Mouse (Mus musculus): ENCODE data around the gene Clec16a.
A peak's percentile ranks its signal among the peaks of the same experiment; 100 is the strongest.

The Clec16a gene

GRCm38 (mm10) chr16:10642857-10643633 lies 97.9 kb downstream of the Clec16a start:
- DNase-seq (ENCODE audit: low read depth, low spot score) = peak; percentile 87

DNA sequence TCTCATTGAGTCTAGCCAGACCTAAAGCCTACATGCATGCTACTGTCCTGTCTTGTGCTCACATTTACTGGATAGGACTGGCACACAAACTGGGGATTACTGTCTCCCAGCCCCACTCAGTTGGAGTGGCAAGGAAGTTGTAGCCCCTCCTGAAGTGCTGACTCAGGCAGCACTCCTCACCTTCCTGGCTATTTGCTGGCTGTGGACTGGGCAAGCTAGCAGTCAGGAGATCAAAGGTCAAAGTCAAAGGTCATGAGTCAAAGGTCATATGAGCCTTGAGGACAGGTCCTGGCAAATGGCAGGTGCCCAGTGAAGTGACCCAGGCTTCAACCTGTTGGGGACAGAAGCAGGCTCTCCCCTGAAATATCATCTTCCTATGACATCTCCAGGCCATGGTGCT lies 99.1 kb downstream of the Clec16a start:
- DNase-seq (ENCODE audit: low read depth, low spot score) = peak; percentile 18

DNA sequence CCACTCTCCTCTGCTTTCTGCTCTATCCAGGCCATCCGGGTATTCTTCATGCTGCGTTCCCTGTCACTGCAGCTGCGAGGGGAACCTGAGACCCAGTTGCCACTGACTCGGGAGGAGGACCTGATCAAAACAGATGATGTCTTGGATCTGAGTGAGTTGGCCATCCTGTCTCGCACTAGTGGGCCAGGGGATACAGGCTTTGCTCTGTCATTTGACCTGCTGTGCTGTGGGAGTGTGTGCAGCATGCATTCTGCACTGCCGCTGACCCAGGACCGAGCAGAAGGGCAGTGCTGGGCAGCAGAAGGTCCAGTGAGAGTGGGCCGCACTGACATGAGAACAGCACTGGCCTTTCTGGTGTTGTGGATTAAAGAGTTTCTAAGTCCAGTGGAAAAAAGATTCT lies 99.6 kb downstream of the Clec16a start:
- DNase-seq (ENCODE audit: low read depth, low spot score) = no peak

DNA sequence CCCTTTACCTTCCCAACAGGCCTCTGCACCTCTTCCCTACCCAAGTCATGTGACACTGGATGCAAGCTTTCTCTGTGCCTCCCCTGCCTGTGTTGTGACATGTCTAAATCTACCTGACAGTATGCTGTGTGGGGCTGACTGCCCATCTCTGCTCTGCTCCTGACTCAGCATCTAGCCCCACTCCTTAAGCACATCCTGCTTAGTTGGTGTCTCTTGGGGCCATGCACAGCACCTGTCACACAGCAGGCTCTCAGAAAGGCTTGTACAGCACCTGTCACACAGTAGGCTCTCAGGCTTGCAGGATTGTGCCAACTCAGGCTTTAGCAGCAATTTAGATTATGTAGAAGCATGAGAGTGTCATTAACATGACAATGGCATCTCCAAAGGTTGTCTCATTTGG lies 106.7 kb downstream of the Clec16a start:
- DNase-seq (ENCODE audit: low read depth, low spot score) = no peak

- DNase-seq (ENCODE audit: low read depth, low spot score) = no peak
Measured at GRCm38 (mm10) chr16:10652935-10653334, 107.8 kb downstream of the Clec16a start.

- DNase-seq (ENCODE audit: low read depth, low spot score) = no peak
Measured at GRCm38 (mm10) chr16:10655236-10655635, 110.1 kb downstream of the Clec16a start.

- no peak for DNase-seq (ENCODE audit: low read depth, low spot score)
Measured at GRCm38 (mm10) chr16:10655926-10656325, 110.8 kb downstream of the Clec16a start.

DNA sequence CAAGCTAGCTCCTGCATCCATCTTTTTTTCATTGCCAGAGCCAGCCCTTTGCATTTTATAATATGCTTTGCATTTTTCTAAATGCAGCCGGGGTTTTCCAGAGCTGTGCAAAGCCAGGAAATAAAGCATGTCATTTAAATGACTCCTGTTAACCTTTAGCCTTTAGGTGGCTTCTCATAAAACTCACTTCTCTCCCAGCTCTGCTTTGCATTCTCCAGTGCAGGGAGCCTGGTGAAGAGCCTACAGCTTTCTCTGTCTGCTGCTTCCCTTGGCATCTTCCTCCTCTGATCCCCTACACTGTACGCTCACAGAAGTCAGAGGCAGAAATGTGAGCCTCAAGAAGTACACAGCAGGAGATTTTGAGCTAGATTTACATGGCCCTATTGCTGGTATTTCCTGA lies 111.3 kb downstream of the Clec16a start:
- no peak for DNase-seq (ENCODE audit: low read depth, low spot score)

DNA sequence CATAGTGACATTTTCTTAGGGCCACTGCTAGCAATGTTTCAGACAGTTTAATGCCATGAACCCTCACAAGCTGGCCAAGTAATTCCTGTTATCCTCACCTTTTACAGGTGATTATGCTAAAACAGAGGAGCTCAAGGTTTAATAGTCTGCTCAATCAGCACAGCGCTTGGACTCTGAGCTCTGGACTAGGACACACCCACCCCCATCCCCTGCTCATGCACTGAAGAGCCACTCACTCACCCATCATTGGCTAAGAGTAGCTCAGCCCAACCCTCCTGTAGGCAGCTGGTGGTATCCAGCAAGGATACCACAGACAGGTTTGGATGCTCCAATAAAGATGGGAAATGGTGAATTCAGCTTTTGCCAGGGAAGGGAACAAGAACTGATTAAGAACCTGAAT lies 111.8 kb downstream of the Clec16a start:
- DNase-seq (ENCODE audit: low read depth, low spot score) = no peak

DNA sequence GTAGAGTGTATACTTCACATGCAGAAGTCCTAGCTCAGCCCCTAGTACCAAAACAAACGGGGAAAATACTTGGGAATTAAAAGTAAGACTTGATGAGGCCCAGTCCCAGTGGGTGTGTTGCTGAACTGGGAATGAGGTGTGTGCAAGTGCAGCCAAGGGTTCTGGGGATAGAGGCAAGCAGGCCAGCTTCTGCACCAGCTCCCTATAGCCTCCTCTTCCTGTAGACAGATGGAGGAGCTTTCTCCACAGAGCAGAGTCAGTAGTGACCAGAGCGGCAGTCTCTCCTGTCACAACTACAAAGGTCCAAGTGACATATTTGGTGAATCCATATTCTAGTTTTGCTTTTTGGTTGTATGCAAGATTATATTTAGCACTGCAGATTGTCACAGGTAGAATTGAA lies 114.1 kb downstream of the Clec16a start:
- DNase-seq (ENCODE audit: low read depth, low spot score) = no peak

GRCm38 (mm10) chr16:10660526-10660925 lies 115.4 kb downstream of the Clec16a start:
- DNase-seq (ENCODE audit: low read depth, low spot score) = no peak

DNA sequence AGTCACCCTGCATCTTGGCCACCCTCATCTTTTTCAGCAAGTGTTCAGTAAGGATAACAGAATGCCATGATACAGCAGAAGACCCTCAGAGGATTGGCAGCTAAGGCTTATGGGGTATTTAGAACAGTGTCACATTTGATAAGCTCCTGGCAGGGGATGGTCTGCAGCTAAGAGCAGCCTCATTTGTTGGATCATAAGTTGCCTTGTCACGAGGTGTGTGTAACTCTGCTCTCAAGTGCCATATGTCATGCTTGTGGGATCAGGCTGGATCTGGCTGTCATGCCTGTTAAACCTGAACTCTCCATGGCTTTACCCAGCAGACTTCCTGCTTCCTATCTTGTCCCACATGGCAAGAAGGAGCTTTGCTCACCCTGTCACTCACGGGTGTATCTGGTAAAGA lies 116.2 kb downstream of the Clec16a start:
- no peak for DNase-seq (ENCODE audit: low read depth, low spot score)

GRCm38 (mm10) chr16:10663890-10664731 lies 119.0 kb downstream of the Clec16a start:
- no peak for DNase-seq (ENCODE audit: low read depth, low spot score)

GRCm38 (mm10) chr16:10664921-10665894 lies 120.1 kb downstream of the Clec16a start:
- DNase-seq (ENCODE audit: low read depth, low spot score) = peak; percentile 36

DNA sequence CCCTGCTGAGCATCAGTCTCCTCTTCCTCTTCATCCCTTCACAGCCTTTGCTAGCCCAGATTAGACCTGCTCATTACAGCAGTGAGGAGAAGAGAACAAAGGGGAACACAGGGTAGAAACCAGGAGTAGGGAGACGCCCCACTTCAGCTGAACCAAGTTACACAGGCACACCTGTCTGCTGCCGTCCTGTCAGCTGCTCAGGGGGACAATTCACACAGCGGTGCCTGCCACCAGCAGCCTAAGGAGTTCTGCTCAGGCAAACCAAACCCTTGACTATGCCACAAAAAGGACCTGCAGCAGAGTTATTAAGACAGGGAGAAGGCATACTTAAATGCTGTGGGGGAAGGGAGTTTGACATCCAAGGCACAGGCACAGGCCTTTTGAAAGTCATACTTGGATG lies 121.6 kb downstream of the Clec16a start:
- DNase-seq (ENCODE audit: low read depth, low spot score) = no peak

- DNase-seq (ENCODE audit: low read depth, low spot score) = peak; percentile 24
Measured at GRCm38 (mm10) chr16:10668453-10668852, 123.3 kb downstream of the Clec16a start.

DNA sequence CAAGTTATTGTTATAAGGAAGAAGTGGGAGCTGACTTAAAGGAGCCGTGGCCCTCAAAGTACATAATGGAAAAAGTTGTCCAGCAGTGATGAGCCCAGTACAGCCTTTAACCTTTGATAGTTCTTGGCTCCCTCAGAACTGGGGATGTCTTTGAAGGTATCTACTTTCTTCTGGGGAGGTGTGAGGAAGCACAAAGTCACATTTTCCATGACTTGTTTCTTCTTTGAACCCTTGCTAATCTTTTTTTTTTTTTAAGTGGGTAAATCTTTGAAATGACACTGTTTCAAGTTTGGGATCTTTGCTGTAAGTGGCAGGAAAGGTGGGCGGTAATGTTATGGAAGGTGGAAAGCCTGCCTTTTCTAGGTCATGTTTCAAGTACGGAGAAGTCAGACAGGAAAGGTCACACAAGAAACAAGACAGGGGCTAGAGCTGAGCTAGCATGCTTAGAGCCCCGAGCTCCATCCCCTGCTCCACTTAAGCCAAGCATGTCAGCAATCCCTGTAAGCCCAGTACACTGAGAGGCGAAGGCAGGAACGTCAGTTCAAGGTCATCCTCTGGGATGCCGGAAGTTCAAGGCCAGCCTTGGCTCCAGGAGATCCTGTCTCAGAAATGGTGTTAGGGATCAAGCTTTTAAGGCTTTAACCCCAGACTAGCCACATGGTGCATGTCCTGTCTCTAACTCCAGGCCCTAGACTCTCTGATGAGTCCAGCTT lies 124.0 kb downstream of the Clec16a start:
- DNase-seq (ENCODE audit: low read depth, low spot score) = no peak

- peak; percentile 26 for DNase-seq (ENCODE audit: low read depth, low spot score)
Measured at GRCm38 (mm10) chr16:10669936-10670335, 124.8 kb downstream of the Clec16a start.

- no peak for DNase-seq (ENCODE audit: low read depth, low spot score)
Measured at GRCm38 (mm10) chr16:10672490-10672889, 127.4 kb downstream of the Clec16a start.

DNA sequence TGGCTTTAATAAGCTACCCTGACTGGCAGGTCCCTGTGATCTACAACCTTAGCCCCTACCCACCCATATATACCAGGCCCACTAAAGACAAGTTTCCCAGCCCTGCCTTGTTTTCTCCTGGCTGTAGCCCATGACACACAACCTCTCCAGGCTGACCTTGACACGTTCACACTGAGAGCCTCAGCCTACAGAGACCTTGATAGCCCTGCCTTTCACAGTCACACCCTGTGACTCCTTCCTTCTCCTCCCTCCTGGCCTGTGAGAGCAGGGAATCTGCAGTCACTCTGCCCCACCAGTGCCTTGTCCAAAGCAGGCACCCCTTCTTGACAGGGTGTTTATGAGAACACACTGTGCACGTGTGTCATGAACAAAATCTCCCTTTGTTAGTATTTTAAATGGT lies 128.9 kb downstream of the Clec16a start:
- no peak for DNase-seq (ENCODE audit: low read depth, low spot score)

GRCm38 (mm10) chr16:10674957-10675356 lies 129.8 kb downstream of the Clec16a start:
- no peak for DNase-seq (ENCODE audit: low read depth, low spot score)

Measured in skeletal muscle tissue, adult 2 months (tissue).